Mouse (Mus musculus) thymus, adult 2 months (tissue): ENCODE data around the gene Ryr1. TPM values are rescaled to one million over a fixed set of nuclear protein-coding genes. Genes with fewer than 3 reads are reported as not detected.

Source experiments
- DNase-seq: peaks from one replicate; pipeline ENCODE4 v3.0.0; 2021
- H3K27ac ChIP-seq: fragments of 200-500 bp; 2 replicates; pipeline ENCODE4 v1.5.1; 2012; ENCODE audit warnings: low read length, control low read depth; ENCODE audit not compliant: control insufficient read depth, insufficient read depth
- H3K27me3 ChIP-seq: fragments of 200-500 bp; 2 replicates; pipeline ENCODE4 v1.6.1; 2012; ENCODE audit warnings: mild to moderate bottlenecking, low read length, moderate library complexity, mixed read lengths; ENCODE audit not compliant: control insufficient read depth, insufficient read depth
- H3K36me3 ChIP-seq: fragments of 200-500 bp; 2 replicates; pipeline ENCODE4 v1.6.1; 2012; ENCODE audit warnings: mild to moderate bottlenecking, low read length, moderate library complexity; ENCODE audit not compliant: control insufficient read depth, insufficient read depth
- H3K4me1 ChIP-seq: fragments of 200-500 bp; replicated peaks from 2 replicates; pipeline ENCODE4 v1.6.1; 2012; ENCODE audit warnings: low read length; ENCODE audit not compliant: control insufficient read depth, insufficient read depth
- H3K4me3 ChIP-seq: fragments of 200-500 bp; 2 replicates; pipeline ENCODE4 v1.5.1; 2012; ENCODE audit warnings: mild to moderate bottlenecking, low read length, control low read depth, moderate library complexity; ENCODE audit not compliant: control insufficient read depth, insufficient read depth
- CTCF ChIP-seq: fragments of 200-500 bp; IDR thresholded peaks from 2 replicates; pipeline ENCODE4 v1.5.1; 2012; ENCODE audit warnings: mild to moderate bottlenecking, control low read depth, low read length, moderate library complexity, borderline replicate concordance; ENCODE audit not compliant: control insufficient read depth, poor library complexity, insufficient read depth; ENCODE audit errors: extremely low read depth
- POLR2A ChIP-seq: fragments of 200-500 bp; IDR thresholded peaks from 2 replicates; pipeline ENCODE4 v1.6.1; 2012; ENCODE audit warnings: mild to moderate bottlenecking, low read length, control low read depth, moderate library complexity; ENCODE audit not compliant: control insufficient read depth, poor library complexity, insufficient read depth; ENCODE audit errors: extremely low read depth
- WGBS: fragments of 180-500 bp; shearing (Covaris S2); methylation state at CpG from one replicate; pipeline ENCODE4 v1.1.7; 2018; 5-methylcytosine and 5-hydroxymethylcytosine counted together
- polyA plus RNA-seq: library from polyadenylated mRNA; depleted of rRNA; stranded (reverse); fragments of >200 nt; gene quantifications from 2 replicates; pipeline ENCODE4 v1.2.3, GENCODE M21; 2012

The Ryr1 gene
- polyA plus RNA-seq, 1 experiment, result 0.19 TPM

GRCm38 (mm10) chr7:28993402-28993801, 131.6 kb downstream of the Ryr1 start:
- Histone ChIP-seq H3K27me3 (no peaks in the 10 kb centered on the region), H3K36me3 (peaks cover 35% of the 10 kb centered on the region), H3K4me1 (no peaks in the 10 kb centered on the region), H3K4me3 (no peak overlapping the region), H3K27ac (no peak overlapping the region)
- TF ChIP-seq POLR2A (no peak), CTCF (no peak)
- DNase-seq, result no peak
- 96% methylated on average over 3 of the region's 3 CpGs for WGBS

- 96% methylated on average over 3 of the region's 3 CpGs for WGBS
- TF ChIP-seq CTCF, result no peak
- Histone ChIP-seq H3K27ac (no peak overlapping the region), H3K4me1 (no peaks in the 10 kb centered on the region), H3K4me3 (no peak overlapping the region), H3K36me3 (peaks cover 39% of the 10 kb centered on the region), H3K27me3 (no peaks in the 10 kb centered on the region)
- no peak for DNase-seq
Observed at GRCm38 (mm10) chr7:28992997-28993396, 132.0 kb downstream of the Ryr1 start.

GRCm38 (mm10) chr7:28991616-28992015, 133.4 kb downstream of the Ryr1 start:
- H3K27ac ChIP-seq, result no peak overlapping the region
- 97% methylated on average over 5 of the region's 5 CpGs for WGBS
- peaks cover 41% of the 10 kb centered on the region for H3K36me3 ChIP-seq
- no peaks in the 10 kb centered on the region for H3K27me3 ChIP-seq
- H3K4me1 ChIP-seq, result no peaks in the 10 kb centered on the region
- TF ChIP-seq POLR2A, result no peak
- 0 out of 2 replicates have a peak, but pooled peaks have one; percentile 36 for TF ChIP-seq CTCF
- no peak for DNase-seq
- no peak overlapping the region for H3K4me3 ChIP-seq

GRCm38 (mm10) chr7:28990766-28991273, 134.2 kb downstream of the Ryr1 start:
- no peak overlapping the region for H3K27ac ChIP-seq
- H3K27me3 ChIP-seq, result no peaks in the 10 kb centered on the region
- no peak overlapping the region for H3K4me3 ChIP-seq
- H3K4me1 ChIP-seq, result no peaks in the 10 kb centered on the region
- TF ChIP-seq POLR2A, result no peak
- H3K36me3 ChIP-seq, result peaks cover 37% of the 10 kb centered on the region
- DNase-seq, result no peak
- 93% methylated on average over 14 of the region's 14 CpGs for WGBS

- Histone ChIP-seq H3K4me3 (no peak overlapping the region), H3K27ac (no peak overlapping the region), H3K36me3 (peaks cover 20% of the 10 kb centered on the region), H3K27me3 (no peaks in the 10 kb centered on the region), H3K4me1 (peaks cover 9% of the 10 kb centered on the region)
- no peak for DNase-seq
- TF ChIP-seq POLR2A, result no peak
- WGBS, result 90% methylated on average over 7 of the region's 7 CpGs
Observed at GRCm38 (mm10) chr7:28985207-28985606, 139.8 kb downstream of the Ryr1 start.

- no peak overlapping the region for H3K4me3 ChIP-seq
- H3K36me3 ChIP-seq, result peaks cover 12% of the 10 kb centered on the region
- peaks cover 9% of the 10 kb centered on the region for H3K4me1 ChIP-seq
- DNase-seq, result no peak
- WGBS, result 100% methylated on average over 1 of the region's 1 CpGs
- H3K27me3 ChIP-seq, result no peaks in the 10 kb centered on the region
- no peak for TF ChIP-seq POLR2A
- TF ChIP-seq CTCF, result no peak
- no peak overlapping the region for H3K27ac ChIP-seq
Observed at GRCm38 (mm10) chr7:28984452-28984851, 140.5 kb downstream of the Ryr1 start.

- H3K27me3 ChIP-seq, result no peaks in the 10 kb centered on the region
- no peak overlapping the region for H3K27ac ChIP-seq
- H3K36me3 ChIP-seq, result peaks cover 12% of the 10 kb centered on the region
- no peak for TF ChIP-seq POLR2A
- no peak for TF ChIP-seq CTCF
- no peak overlapping the region for H3K4me3 ChIP-seq
- no peak for DNase-seq
- 86% methylated on average over 4 of the region's 4 CpGs for WGBS
- peaks cover 9% of the 10 kb centered on the region for H3K4me1 ChIP-seq
Observed at GRCm38 (mm10) chr7:28983849-28984248, 141.1 kb downstream of the Ryr1 start.
